22 mouse cellular contexts compared by ENCODE assay signal in genomic region chr1:78032336-78032735, GRCm38 (mm10).
DNase-seq lines count a peak whose midpoint lies in the region; ATAC-seq lines count a peak whose summit lies in the region.
"Had no signal": no experiment of that assay in that cellular context is flagged by ENCODE, and none has a peak within 500 bp of the region (broad histone marks: within the 10 kb centered on the region; RNA-seq: fewer than 3 reads in every experiment).

No protein-coding gene starts in this region.

- DNase-seq in layer of hippocampus, adult 8-10 months (ENCODE audit: low spot score in 2 of 2), result peak; percentile 2 to 4
- no peak for DNase-seq in layer of hippocampus, postnatal 10 days (ENCODE audit: low spot score in 2 of 2)
- peak; percentile 25 for DNase-seq in left cerebral cortex, postnatal 10 days (ENCODE audit: extremely low spot score in 1 of 2, low spot score in 2 of 2)
- no peak for DNase-seq in left cerebral cortex, postnatal 4 days
- peak; percentile 12 for DNase-seq in right cerebral cortex, postnatal 14 days
- no peak for DNase-seq in right cerebral cortex, adult 18-20 months
- peak; percentile 40 for DNase-seq in telencephalon, adult 2 months (ENCODE audit: low read depth, low spot score)
- DNase-seq: adrenal gland, adult 2 months; adrenal gland, postnatal 14 days; B cell, adult 2 months; cerebellum, adult 11-12 months; cerebellum, adult 8-10 months; cerebellum, postnatal 10 days; cerebellum, postnatal 36 days; embryo, embryonic 11 days; gastrocnemius, postnatal 25 days; heart, adult 18-20 months; heart, postnatal 10 days; heart, postnatal 36 days had no signal

- no peak for ATAC-seq in CD4-positive, CD25-positive, alpha-beta regulatory T cell, adult 4 months
- ATAC-seq: forebrain, embryonic 15.5 days; hindbrain, embryonic 16.5 days had no signal

- intact Hi-C loops in left cerebral cortex, postnatal 10 days (cut with DNase I), result no loop called here
- intact Hi-C loops in left cerebral cortex, postnatal 4 days (cut with DNase I), result no loop called here

Comparison
In these comparisons a context has a peak if more than half of its experiments do, and no peak if none do; other contexts are left out.
1. DNase-seq: peak in layer of hippocampus, adult 8-10 months (2 of 2), left cerebral cortex, postnatal 10 days (2 of 2), right cerebral cortex, postnatal 14 days (single experiment) and telencephalon, adult 2 months (single experiment); none in layer of hippocampus, postnatal 10 days (0 of 2), left cerebral cortex, postnatal 4 days (single experiment) and right cerebral cortex, adult 18-20 months (single experiment).